Mouse (Mus musculus) bone marrow macrophage, adult 2 months (primary cell): ENCODE data around the gene Angel1. TPM values are rescaled to one million over a fixed set of nuclear protein-coding genes. Genes with fewer than 3 reads are reported as not detected.
A peak's percentile ranks its signal among the peaks of the same experiment; 100 is the strongest.

Source experiments
- H3K27ac ChIP-seq: 2 replicates; pipeline ENCODE4 v1.5.1; 2012; ENCODE audit warnings: low read depth, low read length; ENCODE audit not compliant: insufficient read depth
- H3K4me1 ChIP-seq: 2 replicates; pipeline ENCODE4 v1.6.1; 2012; ENCODE audit warnings: low read length; ENCODE audit not compliant: control insufficient read depth, insufficient read depth
- H3K4me3 ChIP-seq: 2 replicates; pipeline ENCODE4 v1.5.1; 2012; ENCODE audit warnings: mild to moderate bottlenecking, low read length, moderate library complexity; ENCODE audit not compliant: insufficient read depth
- CTCF ChIP-seq: IDR thresholded peaks from 2 replicates; pipeline ENCODE4 v1.5.1; 2012; ENCODE audit warnings: low read depth, mild to moderate bottlenecking, low read length, moderate library complexity
- POLR2A ChIP-seq: IDR thresholded peaks from 2 replicates; pipeline ENCODE4 v1.6.1; 2012; ENCODE audit warnings: mild to moderate bottlenecking, low read depth, low read length, borderline replicate concordance
- polyA plus RNA-seq: library from polyadenylated mRNA; stranded (reverse); fragments of >200 nt; gene quantifications from 2 replicates; pipeline ENCODE4 v1.2.4, GENCODE M21; 2012; ENCODE audit not compliant: missing spikeins, insufficient read depth, insufficient read length

Angel1 gene
- polyA plus RNA-seq, 1 experiment, result 3.3 TPM

DNA sequence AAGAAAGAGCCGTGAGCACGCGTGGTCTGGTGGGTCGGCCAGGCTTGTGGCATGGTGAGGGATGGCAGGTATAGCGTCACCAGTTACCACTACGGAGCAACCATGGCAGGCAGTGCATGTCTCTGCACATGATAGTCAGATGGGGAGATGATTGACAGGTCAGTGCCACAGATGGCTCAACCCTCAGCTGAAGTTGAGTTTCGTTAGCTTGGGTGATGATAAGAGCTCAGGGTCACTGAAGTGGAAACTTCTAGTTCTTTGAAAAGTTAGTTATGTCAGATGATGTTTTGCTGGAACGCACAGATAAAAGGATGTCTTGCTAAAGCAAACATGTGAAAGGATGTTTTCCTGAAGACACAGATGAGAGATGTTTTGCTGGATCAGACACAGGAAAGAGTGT, 40.2 kb upstream of the Angel1 start:
- TF ChIP-seq POLR2A, result no peak
- Histone ChIP-seq H3K4me3 (no peak overlapping the region), H3K27ac (no peak overlapping the region), H3K4me1 (no peaks in the 10 kb centered on the region; the same call in 1 of the 2 replicates)

- H3K4me3 ChIP-seq, result no peak overlapping the region
- H3K27ac ChIP-seq, result 0 out of 2 replicates have a peak overlapping the region, but pooled peaks have one; percentile 8
- no peaks in the 10 kb centered on the region; the same call in 1 of the 2 replicates for H3K4me1 ChIP-seq
- TF ChIP-seq POLR2A (no peak), CTCF (no peak)
These were observed 37.8 kb upstream of the Angel1 start for GRCm38 (mm10) chr12:86764060-86764459.

DNA sequence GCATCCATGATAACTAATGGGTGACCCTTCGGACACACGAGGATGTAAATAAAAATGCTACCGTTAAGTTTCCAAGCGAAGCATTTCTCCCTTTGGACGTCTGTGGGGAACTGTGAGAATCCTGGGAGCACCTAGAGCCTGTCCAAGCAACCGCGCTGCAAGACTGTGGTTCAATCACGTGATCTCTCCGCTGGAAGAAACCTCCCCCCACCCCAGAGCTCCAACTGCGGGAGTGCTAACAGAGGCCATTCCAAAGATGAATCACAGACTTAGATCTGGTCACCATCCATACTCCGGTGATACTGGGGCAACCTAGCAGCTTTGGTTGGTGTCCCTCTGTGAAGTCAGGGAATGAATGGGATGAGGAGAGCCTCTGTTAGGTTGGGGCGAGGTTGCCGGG, 34.8 kb upstream of the Angel1 start:
- Histone ChIP-seq H3K4me3 (no peak overlapping the region), H3K27ac (no peak overlapping the region), H3K4me1 (no peaks in the 10 kb centered on the region; the same call in 1 of the 2 replicates)
- TF ChIP-seq POLR2A, result no peak
- no peak for TF ChIP-seq CTCF

- TF ChIP-seq POLR2A, result no peak
- TF ChIP-seq CTCF, result no peak
- no peak within 1 kb of the TSS for H3K27ac ChIP-seq
These were observed 8.1 kb upstream of the Angel1 start, which contains the start of gene Lrrc74a for GRCm38 (mm10) chr12:86734319-86734810. Gene Lrrc74a (plus strand): TSS chr12:86734369.

DNA sequence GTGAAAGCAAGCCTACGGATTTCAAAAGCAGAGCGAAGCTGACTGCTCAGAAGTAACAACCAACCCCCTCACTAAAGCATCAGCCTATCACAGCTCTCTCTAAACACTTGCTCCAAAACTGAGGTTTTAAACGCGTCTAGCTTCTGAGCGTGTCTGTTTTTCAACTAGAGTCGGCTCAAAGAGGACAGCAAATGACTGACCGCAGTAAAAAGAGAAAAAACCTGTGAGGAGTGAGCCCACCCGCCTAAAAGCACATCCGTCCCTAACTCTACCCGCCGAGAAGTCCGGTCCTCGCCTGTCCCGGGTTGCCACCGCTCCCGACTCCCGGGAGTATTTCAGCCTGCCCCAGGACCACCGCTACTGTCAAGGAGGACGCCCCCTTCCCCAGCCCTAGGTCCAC, 554 bp downstream of the Angel1 start:
- TF ChIP-seq CTCF (no peak), POLR2A (no peak)
- H3K27ac ChIP-seq, result no peak overlapping the region

More at GRCm38 (mm10) chr12:86734319-86734810, 8.1 kb upstream of the Angel1 start, which contains the start of gene Lrrc74a:
- Histone ChIP-seq H3K4me1 (no peaks in the 10 kb centered on the region; the same call in 1 of the 2 replicates), H3K4me3 (no peak within 1 kb of the TSS)

DNA sequence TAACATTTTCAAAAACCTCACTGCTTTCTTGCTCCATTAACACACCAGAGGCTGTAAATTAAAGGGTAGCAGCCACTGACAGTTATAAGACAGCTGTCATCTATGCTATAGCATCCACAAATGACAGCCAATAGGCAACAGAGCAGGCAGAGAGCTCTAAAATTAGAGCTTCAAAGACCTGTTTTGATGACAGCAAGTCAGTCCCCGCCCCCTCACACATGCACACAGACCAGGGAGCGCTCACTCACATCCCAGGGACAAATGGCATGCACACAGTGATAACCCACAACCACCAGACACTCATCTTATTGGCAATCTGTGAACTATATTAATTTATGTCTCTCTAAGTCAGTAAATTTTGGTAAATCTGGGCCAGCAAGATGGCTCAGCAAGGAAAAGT, 2.0 kb downstream of the Angel1 start:
- Histone ChIP-seq H3K4me3 (no peak overlapping the region), H3K4me1 (no peaks in the 10 kb centered on the region), H3K27ac (no peak overlapping the region)
- TF ChIP-seq CTCF (no peak), POLR2A (no peak)

More for the DNA sequence above, 554 bp downstream of the Angel1 start:
- Histone ChIP-seq H3K4me1 (no peaks in the 10 kb centered on the region), H3K4me3 (peak overlapping the region; percentile 79)

DNA sequence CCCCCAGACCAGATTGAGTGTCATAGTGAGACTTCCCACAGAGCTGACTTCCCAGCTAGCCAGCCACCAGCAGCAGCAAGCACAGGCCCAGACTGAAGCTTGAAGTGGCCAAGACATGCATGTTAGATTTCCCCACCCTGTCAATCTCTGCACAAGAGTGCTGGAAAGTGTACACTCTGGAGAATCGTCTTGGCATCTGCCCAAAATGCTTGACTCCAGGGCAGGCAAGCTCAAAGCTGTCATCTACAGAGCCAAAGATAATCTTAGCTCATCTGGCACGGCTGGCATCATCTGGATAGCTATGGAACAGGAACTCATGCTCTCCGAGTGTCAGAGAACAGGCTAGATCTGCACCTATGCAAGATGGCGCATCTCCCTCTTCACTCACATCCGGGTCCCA, 4.8 kb downstream of the Angel1 start:
- Histone ChIP-seq H3K27ac (no peak overlapping the region), H3K4me3 (no peak overlapping the region), H3K4me1 (no peaks in the 10 kb centered on the region)
- TF ChIP-seq CTCF, result no peak
- TF ChIP-seq POLR2A, result no peak

DNA sequence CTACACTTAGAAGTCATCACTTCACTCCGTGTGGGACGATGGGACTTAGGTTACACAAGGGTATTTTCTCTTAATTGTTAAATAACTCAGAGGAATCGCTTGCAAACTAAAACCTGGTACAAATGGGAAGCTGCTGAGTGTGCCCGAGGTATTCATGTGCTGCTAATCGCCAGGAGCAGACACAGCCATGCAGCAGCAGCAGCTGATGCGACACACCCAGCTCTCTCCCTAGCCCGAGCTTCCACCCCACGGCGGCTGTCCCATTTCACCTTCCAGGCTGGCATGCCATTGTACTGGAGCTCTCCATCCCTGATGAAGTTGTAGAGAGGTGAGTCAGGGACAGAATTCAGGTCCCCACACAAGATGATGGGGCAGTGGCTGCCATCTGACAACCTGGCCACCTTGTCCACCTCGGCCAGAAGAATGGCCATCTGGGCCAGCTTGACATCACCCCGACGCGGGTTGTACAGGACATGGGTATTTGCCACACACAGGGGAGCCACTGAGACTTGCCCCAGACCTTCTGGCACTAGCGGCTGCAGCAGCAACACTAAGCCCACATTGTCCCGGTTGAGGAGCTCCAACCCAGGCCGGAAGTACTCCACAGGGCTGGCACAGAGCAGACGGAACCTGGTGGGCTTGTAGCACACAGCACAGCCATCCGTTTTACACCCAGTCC, 6.2 kb downstream of the Angel1 start:
- Histone ChIP-seq H3K27ac (no peak overlapping the region), H3K4me3 (no peak overlapping the region), H3K4me1 (no peaks in the 10 kb centered on the region)
- no peak for TF ChIP-seq POLR2A
- no peak for TF ChIP-seq CTCF

DNA sequence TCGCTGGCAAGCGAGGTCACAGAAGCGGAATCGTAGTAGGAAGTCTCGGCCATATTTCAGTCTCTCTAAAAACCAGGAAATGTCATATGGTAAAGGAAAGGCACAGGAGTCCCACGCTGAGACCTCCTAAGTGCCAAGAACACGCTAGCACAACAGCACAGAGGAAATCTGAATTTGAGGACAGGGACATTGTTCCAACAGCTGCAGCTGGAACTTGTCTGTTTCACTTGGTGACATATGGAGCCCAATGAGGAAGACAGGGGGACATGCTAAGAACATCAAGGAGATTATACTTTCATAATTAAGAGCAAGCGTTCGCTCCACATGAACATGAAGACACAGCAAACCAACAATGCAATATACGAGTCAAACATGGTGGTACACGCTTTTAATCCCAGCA, 9.3 kb downstream of the Angel1 start:
- no peak for TF ChIP-seq POLR2A
- no peak overlapping the region for H3K27ac ChIP-seq
- no peak overlapping the region for H3K4me3 ChIP-seq
- H3K4me1 ChIP-seq, result peaks cover 2% of the 10 kb centered on the region; the same call in 1 of the 2 replicates

DNA sequence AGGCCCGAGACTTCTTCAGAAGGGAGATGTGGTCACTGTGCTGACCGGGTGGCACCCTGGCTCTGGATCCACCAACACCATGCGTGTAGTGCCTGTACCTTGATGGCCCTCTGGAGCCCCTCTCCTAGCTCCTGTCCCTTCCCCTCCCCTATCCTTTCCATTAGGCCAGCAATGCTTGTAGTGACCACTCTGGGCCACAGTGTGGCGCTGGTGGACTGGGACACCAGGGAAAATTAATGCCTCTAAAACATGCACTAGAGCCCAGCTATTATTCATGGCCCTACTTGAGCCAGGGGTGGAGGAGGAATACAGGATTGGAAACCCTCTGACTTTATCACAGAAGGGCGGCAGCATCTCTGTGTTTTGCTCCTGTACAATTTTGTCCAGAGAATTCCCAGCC, 10.9 kb downstream of the Angel1 start:
- H3K27ac ChIP-seq, result no peak overlapping the region
- no peak overlapping the region for H3K4me3 ChIP-seq
- TF ChIP-seq POLR2A (no peak), CTCF (peak; percentile 63)
- H3K4me1 ChIP-seq, result peaks cover 2% of the 10 kb centered on the region; the same call in 1 of the 2 replicates

DNA sequence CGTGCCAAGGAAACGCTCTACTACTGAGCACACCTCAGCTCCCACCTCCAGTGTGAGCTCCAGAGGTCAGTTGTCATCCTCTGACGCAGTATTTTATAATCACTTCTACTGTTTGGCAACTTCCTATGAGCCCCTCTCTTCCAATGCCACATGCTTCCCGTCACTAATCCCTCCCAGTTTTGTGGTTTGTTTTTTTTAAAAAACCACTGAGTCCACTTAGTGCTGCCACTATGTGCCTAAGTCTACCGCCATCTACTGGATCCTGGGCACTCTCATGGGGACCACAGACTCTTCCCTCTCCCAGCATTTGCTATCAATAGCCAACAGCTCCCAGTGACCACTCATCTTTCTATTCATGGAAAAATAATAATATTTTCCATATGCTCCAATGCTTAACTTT, 12.2 kb downstream of the Angel1 start:
- H3K27ac ChIP-seq, result no peak overlapping the region
- peaks cover 2% of the 10 kb centered on the region; the same call in 1 of the 2 replicates for H3K4me1 ChIP-seq
- no peak for TF ChIP-seq POLR2A
- peak; percentile 29; the same call in 1 of the 2 replicates for TF ChIP-seq CTCF
- no peak overlapping the region for H3K4me3 ChIP-seq
